Mouse (Mus musculus) embryonic fibroblast, embryonic 13.5 days (primary cell): ENCODE results near the gene Snrnp25.

Experiments used
- CTCF ChIP-seq: IDR thresholded peaks from 2 replicates; pipeline ENCODE4 v1.5.1; 2011; ENCODE audit warnings: mild to moderate bottlenecking, control low read depth, low read length, moderate library complexity, borderline replicate concordance; ENCODE audit not compliant: insufficient read depth
- POLR2A ChIP-seq: IDR thresholded peaks from 2 replicates; pipeline ENCODE4 v1.6.1; 2011; ENCODE audit warnings: low read depth, mild to moderate bottlenecking, control low read depth, low read length, moderate library complexity

DNA sequence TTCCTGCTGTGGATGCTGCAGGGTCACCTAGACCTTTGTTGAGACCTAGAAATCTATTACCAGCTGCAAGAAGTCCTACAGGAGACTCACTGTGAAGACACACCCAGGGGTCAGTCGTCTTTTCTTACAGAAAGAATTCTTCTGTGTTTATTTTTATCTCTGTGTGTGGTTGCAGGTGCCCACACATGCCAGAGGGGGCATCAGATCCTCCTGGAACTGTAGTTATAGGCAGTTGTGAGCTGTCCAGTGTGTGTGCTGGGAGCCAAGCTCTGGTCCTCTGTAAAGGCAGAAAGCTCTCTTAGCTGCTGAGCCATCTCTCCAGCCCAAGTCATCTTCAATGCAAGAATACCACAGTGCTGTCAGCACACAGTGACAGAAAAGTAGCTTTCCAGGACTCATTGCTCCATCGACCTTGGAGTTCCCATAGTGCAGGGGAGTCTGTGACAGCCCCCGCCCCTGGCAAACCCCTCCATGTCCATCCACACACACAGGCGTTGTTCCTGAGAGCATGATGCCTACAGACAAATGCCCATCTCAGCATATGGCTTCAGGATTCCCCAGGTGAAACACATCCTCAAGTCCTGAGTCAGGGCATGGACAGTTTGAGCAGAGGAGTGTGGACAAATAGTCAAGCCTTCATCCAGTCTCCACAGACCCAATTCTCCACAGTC lies 18.2 kb downstream of the Snrnp25 start:
- TF ChIP-seq POLR2A (no peak), CTCF (no peak)
